Mouse (Mus musculus): ENCODE results near the gene Ttyh1. TPM values are rescaled to one million over a fixed set of nuclear protein-coding genes. Genes with fewer than 3 reads are reported as not detected.
A peak's percentile ranks its signal among the peaks of the same experiment; 100 is the strongest.

Ttyh1 gene
- total RNA-seq, 2 experiments from 2014 or later: 1.3 to 1.9 TPM

- no peak for DNase-seq (ENCODE audit: low spot score in 2 of 2)
Measured at GRCm38 (mm10) chr7:4122076-4122768, 3.0 kb downstream of the Ttyh1 start.

DNA sequence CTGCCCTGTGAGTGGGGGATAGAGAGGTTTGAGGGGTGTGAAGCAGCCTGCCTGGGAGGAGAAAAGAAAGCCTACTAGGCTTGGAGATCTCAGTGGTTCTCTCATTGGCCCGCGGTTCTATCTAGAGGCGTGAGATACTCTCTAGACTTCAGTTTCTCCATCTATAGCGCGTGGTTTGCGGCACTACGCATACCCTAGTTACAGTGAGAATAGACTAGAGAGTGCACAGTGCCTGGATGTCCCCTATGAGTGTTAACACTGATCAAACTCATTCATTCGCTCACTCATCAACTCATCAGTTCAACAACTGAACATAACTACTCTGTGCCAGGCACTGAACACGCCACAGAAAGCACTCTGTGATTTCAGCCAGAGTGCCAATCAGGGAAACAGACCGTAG lies 3.6 kb downstream of the Ttyh1 start:
- DNase-seq (ENCODE audit: low spot score in 2 of 2): no peak

DNA sequence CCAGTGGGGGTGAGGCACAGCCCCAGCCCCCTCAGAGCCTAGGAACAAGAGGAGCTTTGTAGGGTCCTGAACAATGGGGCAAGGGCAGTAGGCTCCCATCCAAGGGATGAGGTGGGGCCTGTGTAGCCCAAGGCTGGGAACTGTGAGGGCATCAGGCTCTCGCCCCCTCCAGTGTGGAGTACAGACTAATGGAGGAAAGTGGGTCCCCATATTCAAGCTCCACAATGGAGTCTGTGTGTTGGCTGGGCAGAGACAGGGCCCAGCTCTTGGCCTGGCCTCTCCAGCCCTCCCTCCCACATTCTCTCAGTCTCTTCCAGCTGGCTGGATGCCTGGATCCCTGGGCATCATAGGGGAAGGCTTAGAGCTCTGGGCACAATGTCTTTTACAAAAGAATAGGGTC lies 4.5 kb downstream of the Ttyh1 start:
- no peak for DNase-seq (ENCODE audit: low spot score in 2 of 2)

DNA sequence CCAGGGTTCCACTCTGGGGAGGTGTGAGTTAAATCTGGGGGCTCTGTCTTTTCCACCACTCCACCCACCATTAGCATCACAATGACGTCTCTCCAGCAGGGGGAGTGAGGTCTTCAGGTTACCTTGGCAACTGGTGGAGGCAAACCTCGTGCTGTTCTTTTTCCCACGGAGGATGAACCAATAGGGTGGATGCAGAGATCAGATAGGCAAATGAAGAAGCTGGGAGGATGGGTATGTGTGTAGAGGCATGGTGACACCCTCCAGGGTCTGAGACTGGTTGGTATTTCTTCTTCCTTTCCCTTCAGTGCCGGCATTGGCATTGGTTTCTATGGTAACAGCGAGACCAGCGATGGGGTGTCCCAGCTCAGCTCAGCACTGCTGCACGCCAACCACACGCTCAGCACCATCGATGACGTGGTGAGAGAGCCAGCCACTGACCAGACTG lies 5.1 kb downstream of the Ttyh1 start:
- no peak for DNase-seq (ENCODE audit: low spot score in 2 of 2)

DNA sequence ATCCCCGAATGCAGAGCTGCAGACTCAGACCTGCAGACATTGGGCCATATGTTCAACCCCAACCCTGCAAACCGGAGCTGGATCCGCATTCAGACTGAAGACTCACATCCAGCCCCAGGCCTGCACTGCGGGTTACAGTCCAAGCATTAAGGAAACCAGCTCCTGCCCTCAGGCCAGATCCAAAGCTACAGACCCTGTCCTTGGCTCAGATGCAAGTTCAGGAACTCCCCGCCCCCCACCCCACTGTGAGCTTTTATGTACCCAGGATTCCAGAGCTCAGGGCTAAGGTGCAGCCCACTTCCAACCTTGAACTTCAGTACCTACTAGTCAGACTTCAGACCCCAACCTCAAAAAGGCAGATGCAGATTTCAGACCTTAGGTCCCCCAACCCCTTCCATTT lies 5.6 kb downstream of the Ttyh1 start:
- DNase-seq (ENCODE audit: low spot score in 2 of 2): no peak

DNA sequence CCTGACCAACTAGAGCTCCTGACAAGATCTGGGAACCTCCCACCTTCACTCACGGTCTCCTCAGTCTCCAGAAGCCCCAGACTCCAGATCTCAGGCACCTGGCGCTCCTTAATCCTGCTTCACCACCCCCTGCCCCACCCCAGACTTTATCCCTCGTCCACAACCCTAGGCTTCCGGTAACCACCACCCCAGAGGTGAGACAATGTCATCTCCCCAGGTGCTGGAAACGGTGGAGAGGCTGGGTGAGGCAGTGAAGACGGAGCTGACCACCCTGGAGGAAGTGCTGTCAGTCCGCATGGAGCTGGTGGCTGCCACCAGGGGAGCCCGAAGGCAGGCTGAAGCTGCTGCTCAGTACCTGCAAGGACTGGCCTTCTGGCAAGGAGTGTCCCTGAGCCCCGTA lies 6.1 kb downstream of the Ttyh1 start:
- DNase-seq (ENCODE audit: low spot score in 2 of 2): no peak

DNA sequence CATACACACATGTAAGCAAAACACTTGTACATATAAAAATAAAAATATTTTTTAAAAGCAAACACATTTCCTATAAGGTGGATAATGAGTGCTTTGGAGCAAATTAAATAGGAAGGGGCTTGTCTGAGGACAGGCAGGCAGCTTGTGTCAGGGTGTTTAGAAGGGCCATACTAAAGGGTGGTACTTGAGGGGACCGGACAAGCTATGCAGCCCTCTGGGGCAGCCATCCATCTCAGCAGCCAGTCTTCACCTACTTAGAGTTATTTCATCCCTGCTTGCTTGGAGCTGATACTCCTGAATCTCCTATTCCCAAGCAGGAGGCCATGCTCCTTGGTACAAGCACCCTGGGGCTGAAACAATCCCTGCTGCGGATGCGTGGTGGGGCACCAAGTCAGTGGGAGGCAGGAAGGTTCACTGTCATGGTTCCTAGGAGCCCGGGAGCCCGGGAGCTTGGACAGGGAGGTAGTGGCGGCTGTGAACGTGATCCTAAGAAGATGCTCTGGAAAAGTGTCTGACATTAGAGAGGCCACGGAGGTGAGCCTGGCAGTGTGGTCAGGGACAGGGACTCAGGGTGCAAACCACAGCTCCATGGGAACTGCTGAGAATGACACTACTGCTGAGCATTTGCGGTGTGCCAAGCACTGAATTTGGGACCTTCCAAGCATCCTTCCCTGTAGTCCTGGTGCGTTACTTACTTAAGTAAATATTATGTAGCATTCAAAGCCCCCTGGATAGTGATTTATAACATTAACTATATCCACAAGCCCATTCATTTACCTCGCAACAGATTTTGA lies 8.0 kb downstream of the Ttyh1 start:
- DNase-seq (ENCODE audit: low spot score in 2 of 2): no peak

- DNase-seq (ENCODE audit: low spot score in 2 of 2): no peak
Measured at GRCm38 (mm10) chr7:4127894-4128293, 8.7 kb downstream of the Ttyh1 start.

GRCm38 (mm10) chr7:4128860-4129259 lies 9.7 kb downstream of the Ttyh1 start:
- DNase-seq (ENCODE audit: low spot score in 2 of 2): no peak

GRCm38 (mm10) chr7:4130686-4131452 lies 11.7 kb downstream of the Ttyh1 start:
- peak; percentile 73 to 79 for DNase-seq (ENCODE audit: low spot score in 2 of 2)

DNA sequence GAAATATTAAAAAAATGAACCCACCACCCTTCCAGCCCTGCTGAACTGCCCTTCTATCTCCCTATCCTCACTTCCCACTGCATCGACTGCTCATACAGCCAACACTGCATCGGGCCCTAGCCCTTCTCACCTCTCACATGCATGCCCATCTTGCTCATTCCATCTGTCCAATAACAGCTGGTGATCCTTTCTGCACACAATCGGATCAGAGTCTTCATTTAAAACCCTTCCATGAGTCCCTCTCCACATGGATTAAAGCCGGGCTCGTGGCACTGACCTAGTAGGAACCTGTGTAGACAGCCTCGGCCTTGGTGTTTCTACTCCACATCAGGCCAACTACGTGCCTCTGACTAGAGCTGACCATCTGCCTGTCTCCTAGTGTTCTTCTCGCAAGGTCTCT lies 12.8 kb downstream of the Ttyh1 start:
- DNase-seq (ENCODE audit: low spot score in 2 of 2): no peak

GRCm38 (mm10) chr7:4132581-4132980 lies 13.4 kb downstream of the Ttyh1 start:
- DNase-seq (ENCODE audit: low spot score in 2 of 2): no peak

- no peak for DNase-seq (ENCODE audit: low spot score in 2 of 2)
Measured at GRCm38 (mm10) chr7:4132998-4133397, 13.8 kb downstream of the Ttyh1 start.

- DNase-seq (ENCODE audit: low spot score in 2 of 2): peak in 1 of 2 experiments; percentile 7
Measured at GRCm38 (mm10) chr7:4134911-4135310, 15.7 kb downstream of the Ttyh1 start.

DNA sequence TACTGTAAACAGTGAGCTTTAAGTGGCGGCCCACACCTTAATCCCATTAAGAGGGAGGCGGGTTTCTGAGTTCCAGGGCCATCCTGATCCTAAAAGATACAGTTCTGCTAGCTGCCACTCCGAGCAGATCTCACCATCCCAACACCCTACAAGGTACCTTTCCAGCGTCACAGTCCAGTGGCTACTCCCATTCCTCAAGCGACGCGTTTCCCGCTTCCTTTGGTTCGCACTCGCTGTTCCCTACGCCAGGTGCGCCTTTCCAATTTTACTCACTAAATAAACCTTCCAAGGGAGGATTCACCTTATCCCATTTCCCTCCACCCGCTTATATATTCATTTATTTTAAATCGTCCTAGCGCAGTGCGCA lies 17.2 kb downstream of the Ttyh1 start:
- DNase-seq (ENCODE audit: low spot score in 2 of 2): no peak

GRCm38 (mm10) chr7:4136771-4137531 lies 17.7 kb downstream of the Ttyh1 start, which contains the start of gene Leng8:
TSS of gene Leng8 (plus strand) at chr7:4137039.
- DNase-seq (ENCODE audit: low spot score in 2 of 2): peak; percentile 96 to 97

DNA sequence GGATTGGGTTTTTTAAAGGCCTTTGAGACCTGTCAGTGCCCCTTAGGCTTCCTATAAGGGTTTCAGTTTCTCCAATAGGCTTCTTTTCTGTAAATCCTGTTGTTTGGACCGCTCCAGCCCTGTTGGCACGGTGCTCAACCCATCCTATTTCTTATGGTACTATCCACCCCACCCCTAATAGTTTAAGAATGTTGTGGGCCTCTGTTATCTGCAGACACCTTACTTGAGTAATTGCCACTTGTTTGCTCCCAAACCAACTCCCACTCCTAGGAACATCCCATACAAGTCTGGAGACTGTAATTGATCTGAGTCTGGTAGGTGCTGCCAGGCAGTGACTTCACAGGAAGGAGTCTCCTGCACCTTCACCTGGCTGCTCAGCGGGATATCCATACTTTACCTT lies 18.5 kb downstream of the Ttyh1 start:
- DNase-seq (ENCODE audit: low spot score in 2 of 2): peak in 1 of 2 experiments; percentile 14

- peak in 1 of 2 experiments; percentile 0 for DNase-seq (ENCODE audit: low spot score in 2 of 2)
Measured at GRCm38 (mm10) chr7:4138181-4138580, 19.0 kb downstream of the Ttyh1 start.

DNA sequence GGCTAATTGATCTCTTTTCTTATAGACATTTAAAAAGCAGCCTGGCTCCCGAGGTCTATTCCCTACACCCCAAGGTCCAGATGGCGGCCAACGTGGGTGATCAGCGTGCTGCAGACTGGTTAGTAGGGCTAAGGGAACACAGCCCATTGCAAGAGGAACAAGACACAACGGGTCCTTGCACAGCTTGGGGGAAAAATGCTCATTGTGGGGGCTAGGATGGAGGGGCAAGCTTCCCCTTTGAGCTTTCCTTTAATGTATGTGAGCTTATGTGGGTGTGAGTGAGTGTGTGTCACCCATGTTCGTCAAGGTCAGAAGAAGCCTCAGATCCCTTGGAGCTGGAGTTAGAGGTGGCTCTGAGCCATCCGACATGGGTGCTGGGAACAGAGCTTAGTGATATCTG lies 19.5 kb downstream of the Ttyh1 start:
- DNase-seq (ENCODE audit: low spot score in 2 of 2): peak in 1 of 2 experiments; percentile 15

DNA sequence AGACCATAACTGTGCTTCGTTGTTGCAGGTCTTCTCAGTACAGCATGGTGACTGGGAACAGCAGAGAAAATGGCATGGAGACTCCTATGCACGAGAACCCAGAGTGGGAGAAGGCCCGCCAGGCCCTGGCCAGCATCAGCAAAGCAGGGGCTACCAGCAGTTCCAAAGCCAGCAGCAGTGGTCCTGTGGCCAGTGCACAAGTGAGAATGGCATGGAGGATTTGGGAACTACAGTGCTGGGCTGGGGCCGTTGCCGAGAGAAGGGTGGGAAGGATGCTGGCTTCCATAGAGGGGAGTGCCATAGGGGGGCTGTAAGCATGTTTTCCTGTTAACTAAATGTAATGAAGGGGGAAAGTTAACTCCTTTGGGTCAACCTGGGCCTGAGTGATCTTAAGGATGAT lies 20.2 kb downstream of the Ttyh1 start:
- peak in 1 of 2 experiments; percentile 19 for DNase-seq (ENCODE audit: low spot score in 2 of 2)

All from adrenal gland, adult 18-20 months (tissue).